ENCODE assay signal across 22 mouse cellular contexts in genomic region chr7:132580511-132580910, GRCm38 (mm10). TPM values are rescaled to one million over a fixed set of nuclear protein-coding genes. Genes with fewer than 3 reads are reported as not detected.
"Had no signal": no experiment of that assay in that cellular context is flagged by ENCODE, and none has a peak within 500 bp of the region (broad histone marks: within the 10 kb centered on the region; RNA-seq: fewer than 3 reads in every experiment).

No protein-coding gene starts in this region.

- H3K9me3 ChIP-seq: midbrain, embryonic 10.5 days; midbrain, embryonic 13.5 days; midbrain, embryonic 15.5 days; neural tube, embryonic 12.5 days had no signal

- DNase-seq: lung, adult 18-20 months; lung, embryonic 14.5 days; lung, postnatal 10 days; lung, postnatal 4 days; right cerebral cortex, postnatal 14 days; spleen, adult 18-20 months; thymus, adult 18-20 months; thymus, postnatal 14 days; thymus, postnatal 36 days had no signal

- H3K4me2 ChIP-seq: lung, embryonic 14.5 days; midbrain, embryonic 13.5 days; midbrain, embryonic 15.5 days; neural tube, embryonic 12.5 days had no signal

- H3K27ac ChIP-seq: midbrain, embryonic 10.5 days; midbrain, embryonic 13.5 days; midbrain, embryonic 15.5 days; neural tube, embryonic 12.5 days had no signal

- ATAC-seq: midbrain, embryonic 13.5 days; midbrain, embryonic 15.5 days had no signal

- H3K36me3 ChIP-seq: midbrain, embryonic 10.5 days; midbrain, embryonic 13.5 days; midbrain, embryonic 15.5 days; neural tube, embryonic 12.5 days had no signal

- H3K4me1 ChIP-seq: neural tube, embryonic 12.5 days had no signal

- H3K4me3 ChIP-seq: midbrain, embryonic 10.5 days; midbrain, embryonic 13.5 days; midbrain, embryonic 15.5 days; neural tube, embryonic 12.5 days had no signal

- H3K27me3 ChIP-seq: midbrain, embryonic 15.5 days had no signal

- H3K9ac ChIP-seq: lung, embryonic 14.5 days; midbrain, embryonic 13.5 days; midbrain, embryonic 15.5 days; neural tube, embryonic 12.5 days had no signal

RNA-seq across cellular contexts. Expression of gene Nkx1-2, which starts 18.9 kb away (rescaled TPM):
- total RNA-seq: megakaryocyte, adult 5-6 weeks; megakaryocyte-erythroid progenitor cell, adult 5-6 weeks; monocyte, adult 5-6 weeks; neutrophil, adult 5-6 weeks had no signal
- polyA plus RNA-seq: liver, embryonic 16.5 days; lung, embryonic 14.5 days; lung, embryonic 16.5 days; stomach, embryonic 14.5 days; stomach, embryonic 16.5 days; thymus, postnatal 0 days had no signal
